Mouse (Mus musculus): Measurements from ENCODE around the gene Sept9.

- TF ChIP-seq CTCF (IDR thresholded peaks at IDR 0.05; ENCODE audit: extremely low read depth, insufficient read depth, insufficient read length, insufficient replicate concordance) (no peak), POLR2A (IDR thresholded peaks at IDR 0.05; ENCODE audit: low read depth, low read length) (no peak)
Observed at GRCm38 (mm10) chr11:117396929-117397328, 197.5 kb downstream of the Sept9 start.
